Mouse (Mus musculus) stomach, embryonic 15.5 days (tissue): ENCODE results near the gene Sufu. TPM values are rescaled to one million over a fixed set of nuclear protein-coding genes. Genes with fewer than 3 reads are reported as not detected.
A peak's percentile ranks its signal among the peaks of the same experiment; 100 is the strongest.

Experiments used
- ATAC-seq: fragments of 200-750 bp; cut with Nextera tagmentation; 2 replicates; pipeline ENCODE4 v1.8.0; 2017; ENCODE audit warnings: low read depth, moderate number of reproducible peaks, moderate TSS enrichment; ENCODE audit not compliant: insufficient read depth, low FRiP score
- H3K27ac ChIP-seq: fragments of 300-500 bp; sonication (generic); 2 replicates; pipeline ENCODE4 v1.5.1; 2015; ENCODE audit warnings: mild to moderate bottlenecking, inconsistent platforms
- H3K27me3 ChIP-seq: fragments of 300-500 bp; sonication (generic); replicated peaks from 2 replicates; pipeline ENCODE4 v1.6.1; 2015; ENCODE audit warnings: inconsistent platforms
- H3K36me3 ChIP-seq: fragments of 300-500 bp; sonication (generic); 2 replicates; pipeline ENCODE4 v1.6.1; 2015; ENCODE audit warnings: inconsistent platforms
- H3K4me1 ChIP-seq: fragments of 300-500 bp; sonication (generic); 2 replicates; pipeline ENCODE4 v1.6.1; 2015; ENCODE audit warnings: inconsistent platforms
- H3K4me2 ChIP-seq: fragments of 300-500 bp; sonication (generic); 2 replicates; pipeline ENCODE4 v1.6.1; 2015; ENCODE audit warnings: mild to moderate bottlenecking, inconsistent platforms
- H3K4me3 ChIP-seq: fragments of 300-500 bp; sonication (generic); replicated peaks from 2 replicates; pipeline ENCODE4 v1.5.1; 2015; ENCODE audit warnings: inconsistent platforms
- H3K9ac ChIP-seq: fragments of 300-500 bp; sonication (generic); 2 replicates; pipeline ENCODE4 v1.6.1; 2015; ENCODE audit warnings: inconsistent platforms
- H3K9me3 ChIP-seq: fragments of 300-500 bp; sonication (generic); 2 replicates; pipeline ENCODE4 v1.6.1; 2016; ENCODE audit warnings: inconsistent platforms
- WGBS: fragments of 180-500 bp; shearing (Covaris S2); methylation state at CpG from one replicate; pipeline ENCODE4 v1.1.7; 2015; 5-methylcytosine and 5-hydroxymethylcytosine counted together
- polyA plus RNA-seq: library from polyadenylated mRNA; unstranded; fragments of >200 nt; fragmentation: Nextera tagmentation; extraction: Ambion mirVana; gene quantifications from 2 replicates; pipeline ENCODE4 v1.2.1, GENCODE M21; 2015

Gene Sufu
- polyA plus RNA-seq, 1 experiment from 2014 or later, result 24.9 TPM

- Histone ChIP-seq H3K4me1 (peaks cover 52% of the 10 kb centered on the region), H3K9me3 (no peaks in the 10 kb centered on the region), H3K4me3 (no peak overlapping the region), H3K36me3 (peaks cover 39% of the 10 kb centered on the region), H3K9ac (no peak overlapping the region), H3K4me2 (no peak overlapping the region), H3K27ac (peak overlapping the region; percentile 77), H3K27me3 (no peaks in the 10 kb centered on the region)
- ATAC-seq, result no peak
- WGBS, result 46% methylated on average over 3 of the region's 3 CpGs
These were observed 114.1 kb downstream of the Sufu start for GRCm38 (mm10) chr19:46510824-46511223.

- peaks cover 48% of the 10 kb centered on the region for H3K4me1 ChIP-seq
- H3K4me3 ChIP-seq, result no peak overlapping the region
- no peak overlapping the region for H3K4me2 ChIP-seq
- no peak overlapping the region for H3K9ac ChIP-seq
- peak overlapping the region; percentile 77 for H3K27ac ChIP-seq
- H3K9me3 ChIP-seq, result no peaks in the 10 kb centered on the region
- WGBS, result 68% methylated on average over 10 of the region's 10 CpGs
- H3K27me3 ChIP-seq, result no peaks in the 10 kb centered on the region
- no peak for ATAC-seq
- peaks cover 39% of the 10 kb centered on the region for H3K36me3 ChIP-seq
These were observed 114.6 kb downstream of the Sufu start for GRCm38 (mm10) chr19:46511263-46511662.

GRCm38 (mm10) chr19:46514387-46514786, 117.7 kb downstream of the Sufu start:
- H3K4me1 ChIP-seq, result peaks cover 43% of the 10 kb centered on the region
- no peak overlapping the region for H3K27ac ChIP-seq
- H3K4me3 ChIP-seq, result no peak overlapping the region
- ATAC-seq, result no peak
- no peaks in the 10 kb centered on the region for H3K27me3 ChIP-seq
- peaks cover 39% of the 10 kb centered on the region for H3K36me3 ChIP-seq
- no peaks in the 10 kb centered on the region for H3K9me3 ChIP-seq
- H3K9ac ChIP-seq, result no peak overlapping the region
- 86% methylated on average over 12 of the region's 12 CpGs for WGBS
- no peak overlapping the region for H3K4me2 ChIP-seq

- Histone ChIP-seq H3K4me2 (no peak overlapping the region), H3K36me3 (peaks cover 39% of the 10 kb centered on the region), H3K9me3 (no peaks in the 10 kb centered on the region), H3K27ac (no peak overlapping the region), H3K4me1 (peaks cover 33% of the 10 kb centered on the region), H3K4me3 (no peak overlapping the region), H3K27me3 (no peaks in the 10 kb centered on the region), H3K9ac (no peak overlapping the region)
- ATAC-seq, result no peak
- 88% methylated on average over 24 of the region's 24 CpGs for WGBS
These were observed 118.7 kb downstream of the Sufu start for GRCm38 (mm10) chr19:46515287-46515821.

- WGBS, result 59% methylated on average over 3 of the region's 3 CpGs
- Histone ChIP-seq H3K9me3 (no peaks in the 10 kb centered on the region), H3K4me1 (peaks cover 25% of the 10 kb centered on the region), H3K36me3 (peaks cover 35% of the 10 kb centered on the region), H3K4me2 (no peak overlapping the region), H3K27me3 (no peaks in the 10 kb centered on the region), H3K27ac (peak overlapping the region; percentile 63), H3K9ac (no peak overlapping the region), H3K4me3 (no peak overlapping the region)
- no peak for ATAC-seq
These were observed 120.2 kb downstream of the Sufu start for GRCm38 (mm10) chr19:46516667-46517528.

- Histone ChIP-seq H3K9me3 (no peaks in the 10 kb centered on the region), H3K27ac (peak overlapping the region; percentile 63), H3K4me2 (peak overlapping the region; percentile 47), H3K36me3 (peaks cover 27% of the 10 kb centered on the region), H3K4me1 (peaks cover 29% of the 10 kb centered on the region), H3K27me3 (no peaks in the 10 kb centered on the region), H3K9ac (no peak overlapping the region), H3K4me3 (no peak overlapping the region)
- 25% methylated on average over 13 of the region's 14 CpGs for WGBS
- ATAC-seq, result peak; percentile 28; the same call in 1 of the 2 replicates
These were observed 121.0 kb downstream of the Sufu start for GRCm38 (mm10) chr19:46517529-46518351.

- Histone ChIP-seq H3K9me3 (no peaks in the 10 kb centered on the region), H3K27me3 (no peaks in the 10 kb centered on the region), H3K36me3 (peaks cover 21% of the 10 kb centered on the region), H3K27ac (peak overlapping the region; percentile 63), H3K4me3 (peak overlapping the region; percentile 15), H3K4me1 (peaks cover 36% of the 10 kb centered on the region), H3K9ac (no peak overlapping the region), H3K4me2 (peak overlapping the region; percentile 47)
- ATAC-seq, result peak; percentile 67
- 2% methylated on average over 12 of the region's 13 CpGs for WGBS
These were observed 121.7 kb downstream of the Sufu start for GRCm38 (mm10) chr19:46518352-46518787.

GRCm38 (mm10) chr19:46518828-46519621, 122.3 kb downstream of the Sufu start:
- peak overlapping the region; percentile 15 for H3K4me3 ChIP-seq
- H3K4me1 ChIP-seq, result peaks cover 42% of the 10 kb centered on the region
- H3K27me3 ChIP-seq, result no peaks in the 10 kb centered on the region
- no peak for ATAC-seq
- WGBS, result 13% methylated on average over 5 of the region's 5 CpGs
- H3K9me3 ChIP-seq, result no peaks in the 10 kb centered on the region
- peak overlapping the region; percentile 63; the same call in 1 of the 2 replicates for H3K27ac ChIP-seq
- peaks cover 16% of the 10 kb centered on the region for H3K36me3 ChIP-seq
- no peak overlapping the region for H3K9ac ChIP-seq
- H3K4me2 ChIP-seq, result peak overlapping the region; percentile 47

GRCm38 (mm10) chr19:46521698-46522097, 125.0 kb downstream of the Sufu start:
- Histone ChIP-seq H3K27me3 (no peaks in the 10 kb centered on the region), H3K4me2 (no peak overlapping the region), H3K9ac (no peak overlapping the region), H3K36me3 (no peaks in the 10 kb centered on the region), H3K4me1 (peaks cover 53% of the 10 kb centered on the region), H3K4me3 (no peak overlapping the region), H3K9me3 (no peaks in the 10 kb centered on the region), H3K27ac (no peak overlapping the region)
- no peak for ATAC-seq

- Histone ChIP-seq H3K36me3 (no peaks in the 10 kb centered on the region), H3K9me3 (no peaks in the 10 kb centered on the region), H3K4me2 (no peak overlapping the region; the same call in 1 of the 2 replicates), H3K9ac (no peak overlapping the region), H3K4me3 (no peak overlapping the region), H3K4me1 (peaks cover 46% of the 10 kb centered on the region), H3K27ac (peak overlapping the region; percentile 79; the same call in 1 of the 2 replicates), H3K27me3 (no peaks in the 10 kb centered on the region)
- WGBS, result 18% methylated on average over 15 of the region's 15 CpGs
- ATAC-seq, result no peak
These were observed 125.8 kb downstream of the Sufu start for GRCm38 (mm10) chr19:46522433-46523044.

- H3K9ac ChIP-seq, result no peak overlapping the region
- peaks cover 40% of the 10 kb centered on the region for H3K4me1 ChIP-seq
- no peaks in the 10 kb centered on the region for H3K9me3 ChIP-seq
- H3K4me2 ChIP-seq, result peak overlapping the region; percentile 52
- H3K27ac ChIP-seq, result peak overlapping the region; percentile 79
- peak overlapping the region; percentile 15; the same call in 1 of the 2 replicates for H3K4me3 ChIP-seq
- ATAC-seq, result no peak
- H3K36me3 ChIP-seq, result no peaks in the 10 kb centered on the region
- no peaks in the 10 kb centered on the region for H3K27me3 ChIP-seq
These were observed 126.4 kb downstream of the Sufu start for GRCm38 (mm10) chr19:46523131-46523479.
